Mouse (Mus musculus): ENCODE measurements around the gene Sept9. TPM values are rescaled to one million over a fixed set of nuclear protein-coding genes. Genes with fewer than 3 reads are reported as not detected.

The Sept9 gene
- total RNA-seq, 2 experiments from 2014 or later, result 44.6 to 45.7 TPM

- intact Hi-C loops (cut with DNase I), result no loop called here
- no peak for DNase-seq
Measured at GRCm38 (mm10) chr11:117207436-117207835, 8.0 kb downstream of the Sept9 start.

DNA sequence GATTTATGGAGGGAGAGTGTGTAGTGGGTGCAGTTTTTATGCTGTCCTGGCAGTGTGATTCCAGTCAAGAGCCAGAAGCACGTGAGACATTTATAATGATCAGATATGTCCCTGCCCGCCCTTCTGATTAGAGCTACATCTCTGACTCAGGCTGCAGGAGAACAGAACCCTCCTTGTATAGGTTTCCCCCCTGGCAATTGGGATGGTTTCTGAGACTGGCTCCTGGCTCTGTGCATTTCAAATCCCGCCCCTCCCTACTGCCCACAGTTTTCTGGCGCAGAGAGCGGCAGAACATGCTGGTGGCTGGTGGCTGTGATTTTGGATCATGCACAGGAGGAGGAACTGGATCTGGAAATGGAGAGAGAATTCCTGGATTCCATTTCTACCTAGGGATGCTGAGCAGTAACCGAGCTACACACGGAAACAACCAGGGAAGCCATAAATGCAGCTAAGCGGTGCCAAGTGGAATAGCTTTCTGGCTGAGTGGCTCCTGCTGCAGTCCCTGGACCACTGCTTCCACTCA lies 8.8 kb downstream of the Sept9 start:
- intact Hi-C loops (cut with DNase I), result no loop called here
- no peak for DNase-seq

DNA sequence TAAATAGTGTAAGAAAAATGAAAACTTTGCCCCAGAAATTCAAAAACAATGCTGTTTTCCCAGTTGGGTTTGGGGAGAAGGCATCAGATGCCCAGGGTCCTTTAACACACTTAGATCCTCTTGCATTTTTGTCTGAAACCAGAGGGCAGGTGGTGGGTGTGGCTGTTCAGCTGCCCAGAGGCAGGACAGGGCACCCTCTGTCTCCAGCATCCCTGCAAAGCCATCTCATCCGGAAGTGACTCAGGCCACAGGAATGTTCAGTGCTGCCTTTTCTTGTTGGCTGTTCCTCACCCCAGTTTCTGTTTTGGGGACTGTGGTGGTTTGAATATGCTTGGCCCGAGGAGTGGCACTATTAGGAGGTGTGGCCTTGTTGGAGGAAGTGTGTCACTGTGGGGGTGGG lies 17.3 kb downstream of the Sept9 start:
- intact Hi-C loops (cut with DNase I), result no loop called here
- DNase-seq, result no peak

- intact Hi-C loops (cut with DNase I), result no loop called here
- no peak for DNase-seq
Measured at GRCm38 (mm10) chr11:117218070-117218469, 18.6 kb downstream of the Sept9 start.

- no peak for DNase-seq
- intact Hi-C loops (cut with DNase I), result no loop called here
Measured at GRCm38 (mm10) chr11:117218498-117218897, 19.0 kb downstream of the Sept9 start.

DNA sequence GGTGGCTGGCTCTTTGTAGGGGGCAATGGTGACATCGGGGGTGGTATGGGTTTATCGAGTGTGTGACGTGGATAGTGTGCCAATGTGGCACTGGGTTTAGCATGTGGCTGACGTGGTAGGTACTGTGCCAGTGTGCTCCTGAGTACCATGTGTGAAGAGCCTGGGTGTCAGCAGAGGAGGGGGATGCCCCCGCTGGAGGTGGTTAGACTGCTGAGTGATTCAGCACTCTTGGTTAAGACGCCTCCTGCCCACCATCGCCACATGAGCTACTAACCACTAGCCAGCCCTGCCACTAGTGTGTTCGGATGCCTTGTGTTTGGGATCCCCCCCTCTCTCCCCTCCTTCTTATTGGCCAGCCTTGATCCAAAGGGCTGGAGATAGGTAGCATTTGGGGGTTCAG lies 21.3 kb downstream of the Sept9 start:
- intact Hi-C loops (cut with DNase I), result no loop called here
- no peak for DNase-seq

GRCm38 (mm10) chr11:117221182-117221581 lies 21.7 kb downstream of the Sept9 start:
- intact Hi-C loops (cut with DNase I), result no loop called here
- DNase-seq, result no peak

DNA sequence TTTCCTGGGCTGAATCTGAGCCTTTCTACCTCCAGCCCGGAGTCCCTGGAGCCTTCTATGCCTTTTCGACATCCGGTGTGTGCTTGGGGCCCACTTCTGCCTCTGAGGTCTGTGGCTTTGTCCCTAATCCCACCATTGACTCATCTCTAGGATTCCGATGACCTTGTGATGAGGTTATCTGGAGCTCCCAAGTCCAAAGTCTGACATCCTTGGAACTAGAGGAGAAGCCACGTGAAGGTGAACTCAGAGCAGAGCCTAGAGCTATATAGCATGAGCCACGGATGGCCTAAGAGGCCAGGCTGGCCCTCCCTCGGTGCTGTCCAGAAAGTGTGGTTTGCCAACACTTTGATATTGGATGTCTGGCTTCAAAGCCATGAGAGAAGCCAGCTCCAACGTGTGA lies 23.4 kb downstream of the Sept9 start:
- no peak for DNase-seq
- intact Hi-C loops (cut with DNase I), result no loop called here

DNA sequence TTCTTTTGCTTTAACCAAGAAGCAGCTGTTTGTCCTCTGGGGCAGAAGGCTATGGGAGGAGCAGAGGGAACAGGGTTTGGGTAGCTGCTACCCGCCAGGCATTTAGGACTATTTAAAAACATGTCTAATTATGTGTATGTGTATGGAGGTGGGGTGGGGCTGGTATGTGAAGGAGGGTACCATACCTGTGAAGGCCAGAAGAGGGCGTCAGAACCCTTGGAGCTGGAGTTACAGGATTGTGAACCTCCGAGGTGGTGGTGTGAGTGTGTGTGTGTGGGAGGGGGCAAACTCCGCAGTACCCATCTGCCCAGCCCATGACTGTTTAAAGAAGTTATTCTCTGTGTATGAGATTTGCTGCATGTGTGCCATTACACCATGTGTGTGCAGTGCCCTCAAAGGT lies 25.3 kb downstream of the Sept9 start:
- intact Hi-C loops (cut with DNase I), result no loop called here
- DNase-seq, result no peak

DNA sequence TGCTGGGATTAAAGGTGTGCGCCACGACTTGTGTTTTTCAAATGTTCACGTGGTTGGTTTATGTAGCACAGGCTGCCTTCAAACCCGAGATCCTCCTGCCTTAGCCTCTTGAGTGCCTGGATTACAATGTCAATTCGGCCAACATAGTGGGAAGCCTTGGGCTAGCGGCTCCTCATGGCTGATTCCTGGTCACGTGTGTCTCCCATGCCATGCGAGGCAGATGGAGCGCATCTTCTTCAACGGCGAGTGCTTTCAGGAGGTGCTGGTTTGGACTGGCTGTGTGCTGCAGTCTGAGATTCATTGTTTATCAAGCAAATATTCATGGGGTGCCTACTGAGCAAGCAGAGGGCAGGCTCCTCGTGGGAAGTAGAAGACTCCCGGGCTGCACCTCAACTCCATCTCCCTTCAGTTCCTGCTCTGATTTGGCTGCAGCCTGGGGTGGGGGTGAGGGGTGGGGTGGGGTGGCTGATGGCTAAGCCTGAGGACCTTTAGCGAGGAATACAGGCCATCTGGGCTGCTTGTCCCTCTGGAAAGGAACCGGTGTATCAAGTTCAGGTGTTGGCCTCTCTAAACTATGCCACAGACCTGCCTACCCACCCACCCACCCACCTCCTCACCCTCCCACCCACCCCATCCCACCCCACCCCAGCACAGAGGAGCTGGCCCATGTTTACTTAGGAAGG lies 26.2 kb downstream of the Sept9 start:
- DNase-seq, result no peak
- intact Hi-C loops (cut with DNase I), result no loop called here

DNA sequence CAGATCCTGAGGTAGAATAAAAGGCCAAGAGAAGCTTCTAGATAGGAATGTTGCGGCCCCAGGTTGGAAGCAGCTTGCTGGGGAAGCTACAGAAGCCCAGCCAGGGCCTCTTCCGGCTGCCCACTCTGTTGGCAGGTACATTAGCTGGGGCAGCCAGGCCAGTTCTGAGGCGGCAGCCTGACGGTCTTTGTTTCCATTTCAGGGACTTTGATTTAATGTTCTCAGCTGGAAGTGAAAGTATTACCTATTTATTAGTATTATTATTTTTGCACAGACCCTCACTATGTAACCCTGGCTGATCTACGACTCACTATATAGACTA lies 26.7 kb downstream of the Sept9 start:
- intact Hi-C loops (cut with DNase I), result no loop called here

DNA sequence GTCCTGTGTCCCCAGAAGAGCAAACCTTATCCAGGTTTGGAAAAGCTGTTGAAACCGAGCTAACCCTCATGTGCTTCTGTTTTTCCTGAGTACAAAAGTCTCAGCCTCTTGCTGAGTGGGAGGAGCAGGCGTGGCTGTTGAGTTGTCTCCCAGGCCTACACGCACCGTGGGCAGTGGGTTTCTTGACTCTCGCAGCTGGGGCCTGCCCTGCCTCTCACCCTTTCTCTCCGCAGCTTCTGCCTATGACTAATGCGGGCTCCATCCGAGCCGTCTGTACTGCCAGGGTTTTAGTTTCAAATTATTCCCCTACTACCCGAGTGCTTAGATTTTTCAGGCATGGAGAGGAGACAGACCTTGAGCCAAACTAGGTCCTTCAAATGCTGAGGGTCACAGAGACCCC lies 28.7 kb downstream of the Sept9 start:
- DNase-seq, result no peak
- intact Hi-C loops (cut with DNase I), result no loop called here

More for the DNA sequence above, 26.7 kb downstream of the Sept9 start:
- DNase-seq, result no peak

DNA sequence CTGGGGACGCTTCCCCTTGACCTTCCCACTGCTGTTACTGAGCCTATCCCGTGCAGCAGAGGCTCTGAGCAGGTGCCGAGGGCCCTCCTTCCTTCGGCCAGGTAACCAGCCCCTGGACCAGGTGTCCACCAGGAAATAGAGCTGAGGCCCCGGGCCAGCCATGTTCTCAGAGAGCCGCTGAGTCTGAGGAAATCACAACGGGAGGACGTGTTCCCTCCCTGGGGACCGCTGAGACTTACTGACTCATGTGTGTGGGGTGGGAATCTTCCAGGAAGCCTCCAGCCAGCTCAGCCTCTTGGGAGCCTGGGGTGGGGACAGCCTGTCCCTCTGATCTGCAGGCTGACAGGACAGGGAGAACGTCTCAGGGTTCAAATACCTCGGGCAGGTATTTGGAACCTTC lies 32.1 kb downstream of the Sept9 start:
- DNase-seq, result peak; percentile 65 to 72
- intact Hi-C loops (cut with DNase I), result no loop called here

- peak; percentile 75 to 77 for DNase-seq
- intact Hi-C loops (cut with DNase I), result loop anchor here (2.0 kb wide), 1 partner anchor 159 kb away; no protein-coding TSS in a partner anchor
Measured at GRCm38 (mm10) chr11:117232032-117232431, 32.6 kb downstream of the Sept9 start.

DNA sequence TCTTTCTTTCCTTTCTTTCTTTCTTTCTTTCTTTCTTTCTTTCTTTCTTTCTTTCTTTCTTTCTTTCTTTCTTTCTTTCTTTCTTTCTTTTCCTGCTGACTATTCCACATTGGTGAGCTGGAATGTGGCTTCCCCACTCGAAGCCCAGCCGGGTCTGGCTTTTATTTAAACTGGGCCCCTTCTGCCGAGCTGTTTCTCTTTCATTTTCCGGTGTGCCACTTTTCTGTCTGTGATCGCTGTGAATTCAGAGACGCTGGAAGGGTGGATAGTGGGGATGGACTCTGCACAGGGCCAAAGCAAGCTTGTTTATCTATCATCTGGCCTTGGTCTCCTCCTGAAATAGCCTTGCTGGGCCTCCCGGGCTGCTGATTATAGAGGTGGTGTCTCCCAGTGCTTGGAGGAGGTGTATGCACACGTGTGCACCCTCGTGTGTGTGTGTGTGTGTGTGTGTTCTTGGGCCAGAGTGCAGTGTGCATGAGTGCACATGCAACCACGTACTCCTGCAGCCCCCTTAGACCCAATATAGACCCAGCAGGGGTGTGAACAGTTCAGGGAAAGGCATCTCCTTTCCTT lies 33.5 kb downstream of the Sept9 start:
- no peak for DNase-seq
- intact Hi-C loops (cut with DNase I), result loop anchor here (2.0 kb wide), 1 partner anchor 160 kb away; no protein-coding TSS in a partner anchor

DNA sequence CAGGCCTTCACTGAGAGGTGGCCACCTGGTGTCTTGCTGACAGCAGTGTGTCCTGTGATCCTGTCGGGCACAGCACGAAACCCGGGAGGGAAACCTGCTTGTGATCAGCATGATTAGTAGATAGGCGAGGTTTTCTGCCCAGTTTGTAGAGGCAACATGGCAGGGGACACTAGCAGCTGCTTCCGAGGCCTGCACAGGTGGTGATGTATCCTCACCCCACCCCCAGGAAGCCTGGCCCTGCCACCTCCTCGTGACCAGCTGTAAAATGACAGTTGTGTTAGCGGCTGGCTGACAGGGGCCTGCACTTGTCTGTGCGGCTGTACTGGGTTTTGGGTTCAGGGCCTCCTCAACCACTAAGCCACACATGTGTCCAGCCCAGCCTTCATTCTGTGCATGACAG lies 34.4 kb downstream of the Sept9 start:
- DNase-seq, result no peak

GRCm38 (mm10) chr11:117235086-117235897 lies 35.8 kb downstream of the Sept9 start:
- intact Hi-C loops (cut with DNase I), result no loop called here
- DNase-seq, result peak; percentile 45 to 63

More for the DNA sequence above, 34.4 kb downstream of the Sept9 start:
- intact Hi-C loops (cut with DNase I), result loop anchor here (2.0 kb wide), 1 partner anchor 161 kb away; no protein-coding TSS in a partner anchor

DNA sequence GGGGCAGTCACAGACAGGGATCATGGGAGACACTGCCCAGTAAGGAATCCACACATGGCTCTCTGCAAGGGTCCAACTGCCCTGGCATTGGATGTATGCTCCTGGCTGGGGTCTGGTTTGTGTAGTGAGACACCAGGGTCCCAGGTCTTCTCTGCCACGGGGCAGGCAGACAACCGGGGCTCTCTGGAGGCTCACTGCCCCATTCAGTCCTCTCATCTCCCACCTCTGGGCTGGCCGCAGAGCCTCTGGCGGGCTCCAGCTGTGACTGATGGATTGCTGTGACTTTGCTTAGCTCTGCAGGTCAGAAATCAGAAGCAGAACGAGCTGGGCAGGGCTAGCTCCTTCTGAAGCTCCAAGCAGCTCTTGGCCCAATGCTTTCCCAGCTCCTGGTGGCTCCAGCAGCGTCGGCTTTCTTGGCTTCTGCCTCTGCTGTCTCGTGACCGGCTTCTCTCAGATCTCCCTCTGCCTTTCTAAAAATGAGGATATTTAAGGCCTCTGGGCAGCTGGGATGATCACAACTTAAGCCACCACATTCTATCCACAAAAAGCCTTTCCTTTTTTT lies 36.5 kb downstream of the Sept9 start:
- intact Hi-C loops (cut with DNase I), result no loop called here
- DNase-seq, result peak in 1 of 2 experiments; percentile 34

GRCm38 (mm10) chr11:117238169-117238568 lies 38.7 kb downstream of the Sept9 start:
- peak; percentile 92 to 97 for DNase-seq
- intact Hi-C loops (cut with DNase I), result loop anchor here (1.0 to 2.0 kb wide), 2 partner anchors 75 to 120 kb away; no protein-coding TSS in a partner anchor

DNA sequence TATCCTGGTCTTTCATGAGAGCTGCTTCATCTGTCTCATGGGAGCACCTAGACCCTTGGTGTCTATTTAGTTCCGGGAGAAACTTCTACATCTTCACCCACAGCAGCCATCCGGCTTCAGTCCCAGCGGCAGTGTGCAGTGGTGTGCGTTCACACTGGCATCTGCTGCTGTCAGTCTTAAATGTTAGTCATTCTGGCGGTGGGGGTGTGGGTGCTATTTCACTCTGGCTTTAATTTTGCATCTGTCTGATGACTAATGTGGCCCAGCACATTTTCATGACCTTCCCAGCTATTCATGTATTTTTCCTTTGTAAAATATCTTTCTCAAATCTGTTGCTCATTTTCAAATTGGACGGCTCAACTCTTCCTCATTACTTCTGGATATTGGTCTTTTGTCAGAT lies 40.2 kb downstream of the Sept9 start:
- intact Hi-C loops (cut with DNase I), result loop anchor here (2.0 kb wide), 2 partner anchors 27 to 73 kb away; no protein-coding TSS in a partner anchor
- DNase-seq, result no peak

DNA sequence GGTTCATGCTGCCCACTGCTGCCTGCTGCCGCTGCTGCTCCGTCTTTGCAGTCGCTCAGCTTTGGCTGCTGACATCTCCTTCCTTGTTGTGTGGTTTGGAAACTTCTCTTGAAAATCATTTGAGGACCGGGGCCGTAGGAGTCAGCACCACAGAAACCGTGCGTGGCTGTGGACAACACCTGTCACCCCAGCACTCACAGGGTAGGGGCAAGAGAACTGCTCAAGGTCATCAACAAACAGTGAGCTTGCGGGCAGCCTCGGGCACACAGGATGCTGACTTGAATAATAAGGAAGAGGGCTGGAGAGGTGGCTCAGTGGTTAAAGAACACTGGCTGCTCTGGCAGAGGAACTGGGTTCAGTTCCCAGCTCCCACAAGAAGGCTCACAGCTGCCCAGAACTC lies 40.9 kb downstream of the Sept9 start:
- intact Hi-C loops (cut with DNase I), result loop anchor here (2.0 kb wide), 1 partner anchor 26 kb away; no protein-coding TSS in a partner anchor
- no peak for DNase-seq

Measured in heart, postnatal 14 days (tissue).